Mouse (Mus musculus): ENCODE data around the gene Col4a4.

Col4a4 gene

DNA sequence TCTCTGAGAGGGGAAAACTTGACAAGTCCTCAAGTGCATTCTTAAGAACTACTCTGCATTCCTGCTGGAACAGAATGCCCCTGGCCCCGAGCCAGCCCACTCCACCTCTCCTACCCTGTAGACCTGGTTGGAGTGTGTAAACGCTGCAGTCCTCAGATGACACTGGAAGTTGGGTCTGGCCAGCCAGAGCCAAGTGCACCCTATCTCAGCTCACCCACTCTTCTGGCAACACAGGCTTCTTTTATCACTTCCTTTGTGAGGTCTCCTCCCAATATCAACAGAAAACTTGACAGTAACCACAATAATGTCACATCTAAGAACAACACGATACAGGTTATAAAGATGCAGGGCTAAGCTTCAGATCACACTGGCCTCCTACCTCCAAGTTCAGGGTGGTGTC is 8.7 kb downstream of the Col4a4 start:
- no peak for DNase-seq (ENCODE audit: low spot score)

GRCm38 (mm10) chr1:82577339-82577738 is 9.3 kb downstream of the Col4a4 start:
- DNase-seq (ENCODE audit: low spot score) = no peak

DNA sequence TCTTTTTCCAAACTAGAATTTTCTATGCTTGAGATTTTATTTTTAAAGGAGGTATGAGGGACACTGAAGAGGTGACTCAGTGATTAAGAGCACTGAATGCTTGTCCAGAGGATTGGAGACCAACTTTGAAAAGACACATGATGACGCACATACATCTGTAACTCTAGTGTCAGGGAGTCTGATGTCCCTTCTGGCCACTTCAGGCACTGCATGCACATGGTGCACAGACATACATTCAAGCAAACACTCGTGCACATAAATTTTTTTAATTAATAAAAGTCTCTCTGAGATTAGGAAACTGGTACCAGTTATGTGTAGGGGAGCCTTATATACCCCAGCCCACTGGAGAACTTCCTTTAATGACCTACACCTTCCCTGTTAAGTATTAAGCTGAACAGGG is 10.5 kb downstream of the Col4a4 start:
- DNase-seq (ENCODE audit: low spot score) = no peak

DNA sequence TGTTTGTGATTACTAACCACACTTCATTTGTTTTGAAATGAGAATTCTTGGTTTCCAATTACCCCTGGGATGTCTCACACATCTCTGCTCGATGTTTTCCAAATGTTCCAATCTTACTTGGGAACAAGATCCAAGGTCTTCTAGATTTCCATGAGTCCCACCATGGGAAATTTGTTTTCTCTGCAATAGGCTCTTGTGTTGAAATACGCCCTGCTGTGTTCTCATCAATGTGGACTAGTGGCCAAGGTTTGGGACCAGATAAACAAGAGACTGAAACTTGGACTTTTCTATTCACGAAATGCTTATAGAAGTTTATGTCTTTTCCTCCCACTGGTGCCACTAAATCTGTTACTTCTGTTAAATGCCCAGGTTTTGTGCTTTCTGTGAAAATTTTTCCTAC is 11.0 kb downstream of the Col4a4 start:
- no peak for DNase-seq (ENCODE audit: low spot score)

GRCm38 (mm10) chr1:82571758-82572157 is 14.9 kb downstream of the Col4a4 start:
- DNase-seq (ENCODE audit: low spot score) = peak; percentile 17

- no peak for DNase-seq (ENCODE audit: low spot score)
Measured at GRCm38 (mm10) chr1:82569405-82569804, 17.2 kb downstream of the Col4a4 start.

DNA sequence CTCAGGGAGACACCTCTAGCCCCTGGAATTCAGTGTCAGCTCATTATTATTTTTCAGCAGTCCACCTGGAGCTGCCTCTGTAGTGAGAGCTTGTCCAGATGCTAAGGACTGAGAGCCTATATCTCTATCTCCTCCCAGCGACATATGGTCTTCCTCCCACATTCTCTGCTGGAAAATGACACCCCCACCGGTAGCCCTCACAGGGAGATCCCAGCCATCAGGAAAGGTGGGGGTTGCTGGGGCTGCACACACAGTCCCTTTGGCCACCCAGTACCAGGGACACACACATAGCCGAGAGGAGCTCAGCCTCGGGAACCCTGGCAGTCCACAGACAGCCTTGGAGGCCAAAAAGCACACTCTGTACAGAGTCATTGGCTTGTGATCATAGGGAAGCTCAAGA is 26.4 kb downstream of the Col4a4 start:
- no peak for DNase-seq (ENCODE audit: low spot score)

- no peak for DNase-seq (ENCODE audit: low spot score)
Measured at GRCm38 (mm10) chr1:82554889-82555288, 31.8 kb downstream of the Col4a4 start.

GRCm38 (mm10) chr1:82554443-82554850 is 32.2 kb downstream of the Col4a4 start:
- peak; percentile 78 for DNase-seq (ENCODE audit: low spot score)

GRCm38 (mm10) chr1:82545199-82545960 is 41.3 kb downstream of the Col4a4 start:
- no peak for DNase-seq (ENCODE audit: low spot score)

- DNase-seq (ENCODE audit: low spot score) = no peak
Measured at GRCm38 (mm10) chr1:82544419-82545185, 42.0 kb downstream of the Col4a4 start.

DNA sequence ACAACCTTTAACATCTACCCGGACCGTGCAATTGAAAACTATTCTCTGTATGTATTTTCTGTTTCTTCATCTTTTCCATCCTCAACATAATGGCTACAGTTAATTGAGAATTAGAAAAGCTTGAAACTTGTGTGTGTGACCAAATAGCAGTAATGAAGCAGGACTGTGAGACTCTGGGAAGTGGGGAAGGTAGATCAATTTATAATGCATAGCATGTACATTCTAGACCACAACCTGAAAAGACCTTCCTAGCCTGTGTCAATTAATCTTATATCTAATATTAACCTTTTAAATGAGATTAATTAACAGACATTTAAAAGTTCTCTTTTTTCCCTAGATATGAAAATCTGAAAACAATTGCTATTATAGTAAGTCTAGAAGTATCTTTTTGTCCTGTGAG is 42.7 kb downstream of the Col4a4 start:
- DNase-seq (ENCODE audit: low spot score) = no peak

- no peak for DNase-seq (ENCODE audit: low spot score)
Measured at GRCm38 (mm10) chr1:82540056-82540455, 46.6 kb downstream of the Col4a4 start.

DNA sequence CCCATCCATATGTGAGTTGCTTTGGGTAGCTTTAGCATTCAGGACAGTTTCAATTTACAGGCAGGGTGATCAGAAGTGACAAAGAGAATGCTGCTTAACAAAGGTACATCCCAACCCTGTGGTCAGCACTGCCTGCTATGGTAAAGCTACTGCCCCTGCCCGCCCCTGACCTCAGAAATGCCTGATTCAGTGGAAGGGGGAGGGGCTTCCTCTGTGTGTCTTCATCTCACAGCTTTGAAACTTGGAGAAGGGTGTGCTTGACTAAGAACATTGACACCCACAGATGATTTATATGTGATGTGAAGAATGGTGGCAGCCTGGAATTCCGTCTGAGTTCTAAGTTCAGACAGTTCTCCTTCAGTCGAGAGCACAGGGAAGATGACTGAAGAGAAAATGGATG is 48.8 kb downstream of the Col4a4 start:
- no peak for DNase-seq (ENCODE audit: low spot score)

DNA sequence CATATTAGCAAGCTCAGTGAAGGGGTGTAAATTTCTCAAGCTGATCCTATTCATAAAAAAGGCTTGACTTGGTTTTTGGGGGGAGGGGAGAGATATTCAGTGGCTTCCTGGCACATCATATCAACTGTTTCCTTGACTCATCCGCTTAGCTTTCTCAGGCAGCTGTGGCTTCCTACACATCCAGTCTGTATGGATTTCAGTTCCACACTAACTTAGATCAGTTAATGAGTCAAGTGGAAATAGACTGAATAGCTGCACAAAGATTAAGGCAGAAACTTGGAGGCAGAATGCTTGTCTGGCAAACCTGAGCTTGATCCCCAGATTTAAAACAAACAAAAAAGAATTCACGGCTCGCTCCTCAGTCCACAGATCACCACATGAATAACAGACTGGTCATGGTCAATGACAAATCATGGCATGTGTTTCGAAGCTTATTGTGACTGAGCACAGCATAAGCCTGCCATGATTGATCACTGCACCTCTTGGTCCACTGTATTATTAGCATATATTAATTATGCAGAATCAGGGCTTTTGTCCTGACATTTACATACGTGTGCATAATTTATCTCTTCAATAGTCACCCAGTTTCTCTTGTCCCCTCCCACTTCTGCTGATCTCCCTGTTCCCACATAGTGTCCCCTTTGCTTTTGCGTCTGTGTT is 50.0 kb downstream of the Col4a4 start:
- no peak for DNase-seq (ENCODE audit: low spot score)

- DNase-seq (ENCODE audit: low spot score) = no peak
Measured at GRCm38 (mm10) chr1:82527931-82528330, 58.7 kb downstream of the Col4a4 start.

- no peak for DNase-seq (ENCODE audit: low spot score)
Measured at GRCm38 (mm10) chr1:82491954-82492353, 94.7 kb downstream of the Col4a4 start.

DNA sequence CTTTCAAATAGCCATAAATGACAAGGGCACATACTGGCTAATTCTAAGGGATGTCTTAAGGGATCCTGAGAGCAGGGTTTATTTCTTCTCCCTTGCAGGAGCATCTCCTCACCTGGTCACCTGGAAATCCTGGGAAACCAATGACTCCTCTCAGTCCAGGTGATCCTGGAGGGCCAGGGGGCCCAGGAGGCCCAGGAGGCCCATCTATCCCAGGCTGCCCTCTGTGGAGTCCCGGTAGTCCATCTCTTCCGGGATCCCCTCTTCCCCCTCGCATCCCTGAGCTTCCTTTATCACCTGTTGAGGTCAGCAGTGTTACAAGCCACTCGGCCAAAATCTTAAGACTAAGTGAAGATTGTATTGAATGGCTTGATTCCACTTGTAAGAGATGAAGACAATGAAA is 100.3 kb downstream of the Col4a4 start:
- DNase-seq (ENCODE audit: low spot score) = no peak

DNA sequence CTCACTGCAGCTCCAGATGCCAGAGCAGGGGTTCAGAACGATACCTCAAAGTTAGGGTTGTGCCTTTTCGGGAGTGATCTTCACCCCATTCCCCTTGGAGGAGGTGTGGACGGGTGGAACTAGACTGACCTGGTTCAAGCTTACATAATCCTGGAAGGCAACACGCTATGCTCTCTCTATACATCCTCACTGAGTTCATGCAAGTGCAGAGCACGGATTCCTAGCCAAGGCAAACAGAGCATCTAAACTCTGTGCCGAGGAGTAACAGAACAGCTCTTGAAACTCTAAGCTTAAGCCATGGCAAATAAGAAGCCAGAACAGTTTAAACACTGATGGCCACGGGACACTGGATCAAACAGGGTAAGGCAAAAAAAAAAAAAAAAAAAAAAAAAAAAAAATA is 104.3 kb downstream of the Col4a4 start:
- no peak for DNase-seq (ENCODE audit: low spot score)

DNA sequence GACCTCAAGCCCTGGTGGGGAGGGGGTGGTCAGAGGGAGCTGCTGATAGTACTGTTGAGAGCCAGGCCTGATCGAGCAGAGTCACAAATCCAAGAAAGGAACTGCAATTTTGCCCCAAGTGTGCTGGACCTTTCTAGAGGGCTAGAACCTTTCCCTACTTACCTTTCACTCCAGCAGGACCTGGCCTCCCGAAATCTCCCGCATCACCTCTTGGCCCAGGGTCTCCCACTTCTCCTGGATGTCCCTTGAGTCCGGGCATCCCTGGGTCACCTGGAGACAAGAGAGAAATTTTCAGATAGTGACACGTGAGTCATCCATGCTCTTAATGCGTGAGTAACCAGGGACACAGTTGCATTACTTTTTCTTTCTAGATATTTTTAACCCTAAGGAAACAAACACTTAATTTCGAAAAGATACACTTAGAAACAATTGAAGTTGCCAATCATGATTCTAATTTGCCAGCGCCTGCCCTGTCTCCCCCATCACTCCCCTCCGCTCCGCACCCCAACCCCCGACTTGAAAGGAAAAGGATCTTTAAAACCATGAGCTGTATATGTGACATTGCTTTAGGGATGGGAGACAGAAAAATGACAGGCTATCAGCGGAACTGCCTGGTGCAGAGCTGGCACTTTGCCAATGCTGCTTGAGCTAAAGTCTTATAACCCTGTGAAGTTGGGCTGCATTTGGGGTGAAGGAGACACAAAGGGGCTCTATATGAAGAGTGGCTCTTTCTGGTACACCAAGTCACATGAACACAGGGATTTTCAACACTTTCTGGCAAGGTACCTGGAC is 106.8 kb downstream of the Col4a4 start:
- DNase-seq (ENCODE audit: low spot score) = no peak

- DNase-seq (ENCODE audit: low spot score) = peak; percentile 15
Measured at GRCm38 (mm10) chr1:82476746-82477145, 109.9 kb downstream of the Col4a4 start.

DNA sequence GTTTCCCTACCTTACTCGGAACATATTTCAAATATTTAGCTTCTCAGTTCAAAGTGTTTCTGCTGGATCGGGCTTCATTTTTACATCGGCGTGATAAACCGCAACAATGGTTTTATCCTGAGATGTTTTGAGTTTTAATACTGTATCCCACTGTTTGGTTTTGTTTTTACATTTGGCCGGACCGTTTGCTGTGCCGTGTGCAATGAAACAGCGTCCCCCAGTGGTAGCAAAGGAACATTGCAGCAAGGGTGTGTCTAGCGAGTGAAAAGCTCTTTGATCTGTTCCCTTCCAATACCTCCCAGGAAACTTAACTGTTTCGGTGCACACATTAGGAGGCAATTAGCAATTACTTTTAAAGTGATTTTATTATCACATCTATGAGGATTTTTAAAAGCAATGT is 110.4 kb downstream of the Col4a4 start:
- DNase-seq (ENCODE audit: low spot score) = peak; percentile 42
